Mouse (Mus musculus) ovary, postnatal 14 days (tissue): ENCODE measurements around the gene Samd1.

ENCODE experiments used
- DNase-seq: peaks from one replicate; pipeline ENCODE4 v3.0.0; 2022; ENCODE audit warnings: low spot score

The Samd1 gene

GRCm38 (mm10) chr8:83997511-83998141, at the start of gene Samd1:
Gene Samd1, plus strand, starts transcription at chr8:83997672.
- no peak for DNase-seq

- DNase-seq = no peak
These were observed 42.7 kb upstream of the Samd1 start for GRCm38 (mm10) chr8:83954749-83955105.

- DNase-seq = peak; percentile 93
These were observed 42.1 kb upstream of the Samd1 start, which contains the start of the genes Gm10644 and Asf1b for GRCm38 (mm10) chr8:83955106-83955957. Gene Gm10644, minus strand, starts transcription at chr8:83955205. Gene Asf1b, plus strand, starts transcription at chr8:83955507.

- no peak for DNase-seq
These were observed 41.6 kb upstream of the Samd1 start for GRCm38 (mm10) chr8:83955958-83956218.

GRCm38 (mm10) chr8:83956789-83957188, 40.7 kb upstream of the Samd1 start:
- no peak for DNase-seq

GRCm38 (mm10) chr8:83964015-83964765, 33.3 kb upstream of the Samd1 start:
- DNase-seq = no peak

- DNase-seq = no peak
These were observed 29.8 kb upstream of the Samd1 start for GRCm38 (mm10) chr8:83967701-83968100.

- no peak for DNase-seq
These were observed 26.4 kb upstream of the Samd1 start for GRCm38 (mm10) chr8:83971121-83971520.

GRCm38 (mm10) chr8:83971661-83972060, 25.8 kb upstream of the Samd1 start:
- no peak for DNase-seq

GRCm38 (mm10) chr8:83972150-83973120, 25.0 kb upstream of the Samd1 start, which contains the start of gene Prkaca:
Gene Prkaca, plus strand, starts transcription at chr8:83972993.
- DNase-seq = peak; percentile 93

- DNase-seq = no peak
These were observed 24.1 kb upstream of the Samd1 start for GRCm38 (mm10) chr8:83973161-83974031.

- DNase-seq = no peak
These were observed 23.0 kb upstream of the Samd1 start for GRCm38 (mm10) chr8:83974521-83974920.

- no peak for DNase-seq
These were observed 21.3 kb upstream of the Samd1 start for GRCm38 (mm10) chr8:83976101-83976630.

- DNase-seq = no peak
These were observed 20.6 kb upstream of the Samd1 start for GRCm38 (mm10) chr8:83976779-83977350.

GRCm38 (mm10) chr8:83977646-83978045, 19.8 kb upstream of the Samd1 start:
- DNase-seq = no peak

- no peak for DNase-seq
These were observed 19.3 kb upstream of the Samd1 start for GRCm38 (mm10) chr8:83978200-83978599.

- DNase-seq = no peak
These were observed 17.2 kb upstream of the Samd1 start for GRCm38 (mm10) chr8:83980250-83980649.

GRCm38 (mm10) chr8:83980845-83981244, 16.6 kb upstream of the Samd1 start:
- no peak for DNase-seq

GRCm38 (mm10) chr8:83981533-83981932, 15.9 kb upstream of the Samd1 start:
- DNase-seq = no peak

GRCm38 (mm10) chr8:83982449-83982848, 15.0 kb upstream of the Samd1 start:
- DNase-seq = no peak
